Mouse (Mus musculus): ENCODE results near the gene A930033H14Rik.

A930033H14Rik gene

DNA sequence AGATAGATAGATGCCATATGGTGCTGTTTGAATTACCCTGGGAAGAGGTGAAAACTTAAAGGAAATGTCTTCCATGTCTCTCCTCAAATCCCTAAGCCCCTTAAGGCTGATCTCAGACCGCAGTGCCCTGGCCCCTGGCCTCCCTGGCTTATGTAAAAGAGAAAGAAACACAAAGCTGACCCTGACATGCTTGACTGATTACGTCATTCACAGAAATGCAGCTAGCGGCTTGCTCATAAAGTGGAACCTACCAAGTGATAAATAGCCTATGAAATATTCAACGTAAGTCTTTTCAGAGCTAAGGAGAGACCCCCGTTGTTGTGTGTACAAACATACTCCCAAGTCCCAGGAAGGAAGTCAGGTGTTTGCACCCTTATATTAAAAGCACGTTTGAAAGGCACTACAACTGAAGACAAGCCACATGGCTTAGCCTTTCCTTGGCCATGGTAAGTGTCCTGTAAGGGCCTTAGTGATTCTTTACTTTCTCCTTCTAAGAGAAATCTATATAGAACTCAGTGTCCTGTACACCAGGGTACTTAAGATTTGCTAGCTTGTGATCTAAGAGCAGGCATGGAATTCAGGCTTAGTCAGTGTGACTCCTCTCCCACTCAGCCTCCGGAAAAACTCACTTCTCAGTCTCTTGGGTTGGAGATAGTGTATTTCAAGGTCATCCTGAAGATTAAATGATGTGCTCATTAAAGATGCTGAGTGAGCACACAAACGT is 8.1 kb downstream of the A930033H14Rik start:
- no peak for ATAC-seq (ENCODE audit: insufficient number of reproducible peaks, low FRiP score, low TSS enrichment)

DNA sequence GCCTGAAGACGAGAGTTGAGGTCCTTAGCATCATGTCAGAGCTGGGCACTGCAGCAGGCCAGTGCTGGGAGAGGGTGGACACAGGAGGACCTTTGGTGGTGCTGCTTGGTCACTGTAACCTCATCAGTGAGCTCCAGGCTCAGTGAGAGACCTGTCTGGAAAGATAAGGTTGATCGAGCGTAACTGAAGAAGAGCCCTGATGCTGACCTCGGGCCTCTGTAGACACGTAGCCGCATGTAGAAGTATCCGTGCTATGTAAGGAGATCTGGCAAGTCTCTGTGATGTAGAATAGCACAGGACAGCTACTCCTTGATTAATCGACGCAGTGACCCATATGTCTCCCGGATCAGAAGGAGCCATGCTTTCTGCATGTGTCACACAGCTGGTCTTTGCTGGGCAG is 19.2 kb downstream of the A930033H14Rik start:
- no peak for ATAC-seq (ENCODE audit: insufficient number of reproducible peaks, low FRiP score, low TSS enrichment)

DNA sequence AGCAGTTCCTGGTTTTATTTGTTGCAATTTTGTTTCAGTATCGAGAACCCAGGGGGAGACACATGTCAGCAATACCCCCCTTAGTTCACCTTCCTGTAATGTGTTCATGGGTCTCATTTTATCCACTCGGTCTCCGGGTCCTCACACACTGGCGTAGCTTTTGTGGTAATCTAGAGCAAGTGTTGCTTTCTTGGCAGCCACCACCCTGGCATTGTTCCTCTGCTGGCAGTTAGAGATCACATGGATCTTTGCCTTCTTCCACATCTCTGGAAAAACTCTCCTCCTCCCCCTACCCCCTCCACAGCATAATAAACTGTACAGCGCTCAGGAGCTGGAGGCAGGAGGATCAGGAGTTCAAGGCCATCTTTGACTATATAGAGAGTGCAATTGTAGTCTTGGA is 20.6 kb downstream of the A930033H14Rik start:
- ATAC-seq (ENCODE audit: insufficient number of reproducible peaks, low FRiP score, low TSS enrichment) = no peak

DNA sequence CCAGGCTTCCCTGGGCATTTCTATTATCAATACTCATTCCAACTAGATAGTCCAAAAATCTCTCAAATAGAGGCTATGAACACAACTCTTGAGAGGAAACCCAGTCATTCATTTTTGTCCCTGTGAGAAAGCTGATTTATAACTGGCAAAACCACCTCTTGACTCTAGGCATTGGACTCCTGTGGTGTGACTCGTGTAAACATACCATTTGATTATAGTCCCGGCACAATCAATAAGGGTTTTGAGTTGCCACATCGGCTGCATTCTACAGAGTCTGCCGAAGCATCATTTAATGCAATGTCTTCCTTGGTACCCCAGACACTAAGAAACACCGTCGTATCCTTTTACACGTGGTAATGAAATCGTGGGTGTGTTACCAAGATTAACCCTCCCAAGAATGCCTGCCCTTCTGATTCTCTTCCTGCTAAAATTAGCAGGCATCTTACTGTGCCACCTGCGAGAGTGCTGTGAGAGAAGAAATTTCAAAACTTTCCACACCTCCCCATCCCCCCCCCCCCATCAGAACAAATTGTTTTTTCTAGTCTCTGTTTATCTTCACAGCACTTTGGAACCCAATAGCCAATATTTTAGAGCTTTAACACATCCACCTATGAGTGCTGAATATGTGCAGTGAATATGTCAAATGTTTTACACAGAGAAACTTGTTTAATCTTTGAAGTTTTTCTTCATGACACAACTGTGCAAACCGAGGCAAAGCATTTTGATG is 22.3 kb downstream of the A930033H14Rik start:
- ATAC-seq (ENCODE audit: insufficient number of reproducible peaks, low FRiP score, low TSS enrichment) = no peak

DNA sequence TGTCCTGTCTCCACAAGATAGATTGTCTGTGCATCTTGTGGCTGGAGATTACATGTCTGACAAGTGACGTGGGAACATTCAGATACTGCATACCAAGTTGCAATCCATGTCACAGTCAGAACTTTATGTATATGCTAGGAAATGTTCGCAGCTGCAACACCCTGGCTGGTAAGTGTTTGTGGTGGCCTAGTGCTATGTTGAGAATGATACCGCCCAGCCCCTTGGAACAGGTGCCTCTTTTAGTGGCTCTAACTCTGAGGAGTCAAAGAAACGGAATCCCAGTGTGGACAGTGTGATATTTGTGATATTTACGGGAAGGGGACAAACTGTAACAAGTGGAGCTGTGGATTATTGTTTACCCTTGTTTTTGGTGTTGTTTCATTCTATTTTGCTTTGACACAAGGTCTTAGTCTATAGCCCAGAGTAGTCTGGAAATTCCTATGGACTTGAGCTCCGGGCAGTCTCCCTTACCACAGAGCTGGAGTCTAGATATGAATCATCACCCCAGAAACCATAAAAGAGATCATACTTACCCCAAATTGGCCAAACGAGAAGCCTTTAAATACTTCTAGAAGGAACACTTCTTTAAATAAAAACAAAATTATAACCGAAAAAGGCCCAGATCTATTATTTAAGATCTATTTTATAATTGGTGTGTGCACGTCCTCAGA is 25.0 kb downstream of the A930033H14Rik start:
- no peak for ATAC-seq (ENCODE audit: insufficient number of reproducible peaks, low FRiP score, low TSS enrichment)

DNA sequence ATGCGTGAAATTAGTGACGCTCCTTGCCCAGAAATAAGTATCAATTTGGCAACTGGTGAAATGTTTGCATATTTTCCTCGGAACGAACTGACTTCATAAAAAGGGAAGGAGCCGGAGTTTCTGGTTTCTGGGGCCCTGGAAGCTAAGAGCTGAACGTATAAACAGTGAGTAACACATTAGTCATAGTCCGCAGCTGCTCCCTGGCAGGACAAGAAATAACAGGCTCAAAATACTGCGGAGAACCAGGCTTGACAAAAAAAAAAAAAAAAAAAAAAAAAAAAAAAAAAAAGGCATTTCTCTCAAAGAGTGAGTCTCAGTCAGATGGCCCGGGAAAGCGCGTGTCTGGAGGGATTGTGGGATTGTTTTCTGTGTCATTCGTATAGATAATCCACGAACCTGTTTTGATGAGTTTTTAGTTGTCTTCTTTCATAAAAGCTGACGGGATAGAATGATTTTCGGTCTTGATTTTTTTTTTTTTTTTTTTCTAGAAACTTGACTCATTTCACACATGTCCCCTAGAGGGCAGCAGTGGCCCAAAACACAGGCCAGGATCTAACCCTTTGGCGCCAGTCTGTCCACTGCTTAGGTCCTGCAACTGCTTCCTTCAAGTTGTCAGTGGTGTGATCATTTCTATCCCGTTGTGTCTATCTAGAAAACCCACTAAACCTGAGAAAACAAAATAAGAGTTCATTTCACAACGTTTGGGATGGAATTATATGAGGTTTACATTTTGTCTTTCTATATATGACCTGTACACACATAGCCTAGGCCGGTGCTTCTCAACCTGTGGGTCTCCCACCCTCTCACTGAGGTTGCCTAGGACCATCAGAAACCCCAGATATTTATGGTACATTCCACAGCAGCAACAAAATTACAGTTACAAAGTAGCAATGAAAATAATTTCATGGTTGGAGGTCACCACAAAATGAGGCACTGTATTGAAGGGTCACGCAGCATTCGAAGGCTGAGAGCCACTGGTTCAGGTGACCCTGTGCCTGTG is 26.7 kb downstream of the A930033H14Rik start:
- ATAC-seq (ENCODE audit: insufficient number of reproducible peaks, low FRiP score, low TSS enrichment) = peak; percentile 78

DNA sequence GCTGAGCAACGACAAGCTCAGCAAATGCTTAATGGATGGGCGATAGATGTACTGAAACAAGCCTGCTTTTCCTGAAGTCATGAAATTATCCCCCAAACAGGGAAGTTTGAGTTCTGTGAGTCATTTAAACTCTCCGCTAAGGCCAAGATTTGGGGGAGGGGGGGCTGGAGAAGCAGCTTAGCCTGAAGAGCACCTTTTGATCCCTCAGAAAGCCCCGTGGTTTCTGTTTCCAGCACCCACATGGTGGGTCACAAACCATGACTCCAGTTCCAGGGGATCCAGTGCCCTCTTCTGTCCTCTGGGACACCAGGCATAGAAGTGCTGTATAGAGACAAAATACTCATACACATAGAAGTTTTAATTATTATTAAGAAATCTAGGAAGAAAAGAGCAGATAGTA is 27.5 kb downstream of the A930033H14Rik start:
- no peak for ATAC-seq (ENCODE audit: insufficient number of reproducible peaks, low FRiP score, low TSS enrichment)

DNA sequence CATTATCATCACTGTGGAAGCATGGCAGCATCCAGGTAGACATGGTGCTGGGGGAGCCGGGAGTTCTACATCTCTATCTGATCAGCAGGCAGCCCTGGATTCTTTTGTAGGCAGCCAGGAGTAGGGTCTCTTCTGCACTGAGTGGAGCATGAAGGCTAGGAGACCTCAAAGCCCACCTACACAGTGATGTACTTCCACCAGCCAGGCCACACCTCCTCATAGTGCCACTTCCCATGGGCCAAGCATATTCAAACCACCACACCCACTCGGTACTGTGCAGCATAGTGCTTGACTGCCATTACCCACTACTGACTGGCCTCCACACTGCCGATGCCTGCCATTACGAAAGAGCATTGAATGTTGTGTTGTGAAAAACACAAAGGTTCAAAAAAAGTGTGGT is 28.0 kb downstream of the A930033H14Rik start:
- no peak for ATAC-seq (ENCODE audit: insufficient number of reproducible peaks, low FRiP score, low TSS enrichment)

DNA sequence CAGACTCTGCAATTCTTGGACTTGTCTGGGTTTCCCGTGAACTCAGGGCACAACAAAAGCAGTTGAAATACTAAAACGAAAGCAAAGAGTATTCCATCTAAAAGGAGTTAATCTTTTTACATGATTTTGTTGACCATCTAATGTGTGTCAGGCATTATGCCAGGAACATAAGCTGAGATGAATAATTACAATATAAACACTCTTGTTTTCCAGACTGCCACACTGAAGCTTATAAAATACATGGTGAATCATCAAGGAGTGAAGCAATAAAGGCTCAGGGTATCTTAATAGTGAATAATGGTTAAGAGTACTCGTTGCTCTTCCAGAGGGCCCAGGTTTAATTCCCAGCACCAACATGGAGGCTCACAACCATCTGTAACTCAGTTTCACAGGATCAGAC is 31.9 kb downstream of the A930033H14Rik start:
- ATAC-seq (ENCODE audit: insufficient number of reproducible peaks, low FRiP score, low TSS enrichment) = no peak

DNA sequence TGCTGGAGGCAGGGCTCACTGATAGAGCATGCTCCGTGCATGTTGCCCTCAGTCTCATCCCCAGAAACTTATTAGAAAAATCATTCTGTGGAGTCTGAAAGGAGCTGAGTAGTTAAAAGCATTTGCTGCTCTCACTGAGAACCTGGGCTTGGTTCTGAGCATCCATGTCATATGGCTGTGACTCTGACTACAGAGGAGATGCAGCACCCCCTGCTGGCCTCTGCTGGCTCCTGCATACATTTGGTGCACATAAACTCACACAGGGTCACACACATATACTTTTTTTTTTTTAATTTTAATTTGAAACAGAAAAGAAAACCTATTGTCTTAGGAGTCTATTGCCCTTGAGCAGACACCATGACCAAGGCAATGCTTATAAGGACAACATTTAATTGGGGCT is 33.6 kb downstream of the A930033H14Rik start:
- ATAC-seq (ENCODE audit: insufficient number of reproducible peaks, low FRiP score, low TSS enrichment) = no peak

DNA sequence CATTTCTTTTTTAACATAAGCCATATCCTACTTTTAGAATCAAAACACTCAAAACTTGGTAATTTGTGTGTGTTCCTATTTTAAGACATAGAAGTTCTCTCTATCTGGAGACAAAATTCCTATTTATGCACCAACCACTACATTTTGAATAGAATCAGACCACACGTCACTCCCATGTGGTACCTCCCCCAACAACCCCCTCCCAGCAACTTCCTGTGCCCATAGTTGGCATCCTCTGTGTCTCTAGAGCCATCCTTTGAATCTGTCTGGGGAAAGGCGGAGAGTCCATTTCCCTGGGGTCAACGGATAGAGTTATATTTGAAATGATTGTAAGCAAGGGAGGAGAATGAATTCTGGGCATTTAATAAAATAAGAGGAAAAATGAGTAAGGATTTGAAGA is 36.8 kb downstream of the A930033H14Rik start:
- ATAC-seq (ENCODE audit: insufficient number of reproducible peaks, low FRiP score, low TSS enrichment) = no peak

DNA sequence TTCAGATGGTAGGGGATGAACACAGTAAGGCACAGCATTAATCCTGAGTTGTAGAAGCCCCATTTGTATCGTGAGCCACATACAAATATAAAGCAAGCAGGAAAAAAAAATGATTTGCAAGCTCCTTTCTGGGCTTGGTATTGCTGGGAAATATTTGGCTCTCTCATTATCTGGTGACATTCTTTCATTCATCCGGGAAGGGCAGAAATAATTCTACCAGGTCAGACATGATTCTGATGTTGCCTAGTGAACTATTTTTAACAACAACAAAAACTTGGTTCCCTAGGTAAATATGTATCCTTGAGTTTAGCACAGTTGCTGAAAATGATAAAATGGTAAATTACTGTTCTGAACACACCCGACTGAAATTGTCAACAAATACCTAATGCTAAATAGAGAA is 40.5 kb downstream of the A930033H14Rik start:
- ATAC-seq (ENCODE audit: insufficient number of reproducible peaks, low FRiP score, low TSS enrichment) = no peak

DNA sequence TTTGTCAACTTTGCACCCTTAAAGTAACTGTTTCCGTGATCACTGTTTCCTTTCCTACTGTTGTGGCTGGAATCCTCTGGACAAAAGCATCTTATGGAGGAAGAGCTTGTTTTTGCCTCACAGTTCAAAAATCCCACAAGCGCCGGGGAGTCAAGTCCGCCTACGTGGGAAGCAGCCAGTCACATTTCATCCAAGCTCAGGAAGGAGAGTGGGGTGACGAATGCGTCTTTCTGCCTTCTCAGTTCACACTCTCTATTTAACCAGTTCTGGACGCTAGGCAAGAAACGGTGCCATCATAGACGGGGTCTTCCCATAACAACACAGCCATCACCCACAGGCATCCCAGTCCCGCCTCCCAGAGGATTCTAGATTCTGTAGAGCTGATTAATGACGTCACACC is 46.4 kb downstream of the A930033H14Rik start:
- ATAC-seq (ENCODE audit: insufficient number of reproducible peaks, low FRiP score, low TSS enrichment) = no peak

DNA sequence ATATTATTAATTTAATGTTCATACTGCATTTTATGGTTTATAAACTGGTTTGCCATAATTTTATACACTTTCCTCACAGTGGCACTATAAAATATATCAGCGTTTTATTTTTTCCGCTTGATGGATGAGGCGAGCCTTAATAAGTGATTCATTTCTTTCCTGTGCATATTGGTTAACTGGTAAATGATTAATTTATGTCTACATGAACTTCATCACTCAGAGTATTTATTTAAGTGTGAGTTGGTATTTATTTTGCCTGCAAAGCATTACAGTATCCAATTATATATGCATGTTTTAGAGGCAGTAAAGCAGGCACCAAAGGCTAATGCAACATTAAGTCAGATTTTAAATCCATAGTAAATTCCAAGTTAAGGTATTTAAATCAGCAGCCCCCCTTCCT is 47.1 kb downstream of the A930033H14Rik start:
- no peak for ATAC-seq (ENCODE audit: insufficient number of reproducible peaks, low FRiP score, low TSS enrichment)

DNA sequence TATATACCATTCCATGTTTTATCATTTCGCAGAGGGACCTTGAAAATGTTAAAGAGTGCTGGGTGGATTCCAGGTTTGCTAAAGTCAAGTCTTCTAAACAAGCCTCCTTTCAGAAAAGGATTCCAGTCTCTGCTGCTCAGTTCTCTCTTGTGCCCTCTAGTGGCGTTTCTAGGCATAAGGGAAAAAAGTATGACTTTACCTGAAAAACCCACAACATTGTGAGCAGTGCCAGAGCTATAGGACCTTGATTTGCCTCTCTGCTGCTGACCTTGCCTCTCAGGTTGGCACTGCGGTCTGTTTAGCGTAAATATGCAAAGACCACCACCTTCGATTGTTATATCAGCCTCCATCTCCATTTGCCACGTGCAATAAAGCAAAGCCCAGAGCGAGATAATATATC is 47.8 kb downstream of the A930033H14Rik start:
- no peak for ATAC-seq (ENCODE audit: insufficient number of reproducible peaks, low FRiP score, low TSS enrichment)

DNA sequence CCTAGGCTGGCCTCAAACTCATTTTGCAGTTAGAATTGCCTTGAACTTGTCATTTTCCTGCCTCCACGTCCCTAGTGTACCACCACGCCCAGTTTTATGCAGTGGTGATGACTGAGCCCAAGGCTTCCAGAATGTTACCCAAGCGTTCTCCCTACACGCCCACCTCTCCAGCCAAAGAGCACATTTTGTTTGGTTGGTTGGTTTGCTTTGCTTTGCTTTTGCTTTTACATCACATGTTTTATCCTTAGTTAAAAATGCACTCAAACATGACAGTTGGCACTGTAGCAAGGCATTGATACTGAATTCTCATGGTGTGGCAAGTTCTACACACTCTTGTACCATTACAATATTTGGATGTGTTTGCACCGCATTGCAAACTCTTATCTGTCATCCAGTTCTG is 49.7 kb downstream of the A930033H14Rik start:
- ATAC-seq (ENCODE audit: insufficient number of reproducible peaks, low FRiP score, low TSS enrichment) = no peak

DNA sequence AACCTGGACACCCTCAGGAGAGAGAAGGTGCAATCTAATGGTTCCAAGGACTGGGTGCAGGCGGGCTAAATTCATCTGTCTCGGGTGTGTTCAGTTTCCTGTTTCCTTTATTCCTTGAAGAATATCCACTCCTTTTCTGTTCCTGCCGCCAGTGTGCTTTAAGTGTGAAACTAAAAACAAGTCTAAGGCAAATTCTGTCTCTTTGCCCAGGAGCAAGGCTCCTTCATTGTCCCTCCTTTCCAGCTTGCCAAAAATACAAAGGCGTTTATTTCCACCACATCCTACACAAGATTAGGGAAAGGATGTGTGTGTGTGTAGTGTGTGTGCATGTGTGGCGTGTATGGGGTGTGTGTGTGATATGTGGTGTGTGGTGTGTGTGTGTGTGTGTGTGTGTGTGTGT is 50.3 kb downstream of the A930033H14Rik start:
- no peak for ATAC-seq (ENCODE audit: insufficient number of reproducible peaks, low FRiP score, low TSS enrichment)

DNA sequence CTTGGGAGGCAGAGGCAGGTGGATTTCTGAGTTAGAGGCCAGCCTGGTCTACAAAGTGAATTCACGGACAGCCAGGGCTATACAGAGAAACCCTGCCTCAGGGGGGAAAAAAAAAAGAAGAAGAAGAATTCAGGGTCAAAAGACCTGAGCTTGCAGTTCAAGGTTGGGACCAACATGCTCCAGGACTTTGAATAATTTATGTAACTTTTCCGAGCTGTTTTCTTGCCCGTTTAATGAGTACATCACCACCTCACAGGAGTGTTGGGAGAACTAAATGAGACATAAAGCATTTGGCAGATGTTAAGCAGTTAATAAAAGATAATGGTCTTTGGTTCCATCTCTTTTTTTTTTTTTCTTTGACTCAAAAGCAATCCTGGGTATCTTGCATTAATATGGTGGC is 51.4 kb downstream of the A930033H14Rik start:
- no peak for ATAC-seq (ENCODE audit: insufficient number of reproducible peaks, low FRiP score, low TSS enrichment)

DNA sequence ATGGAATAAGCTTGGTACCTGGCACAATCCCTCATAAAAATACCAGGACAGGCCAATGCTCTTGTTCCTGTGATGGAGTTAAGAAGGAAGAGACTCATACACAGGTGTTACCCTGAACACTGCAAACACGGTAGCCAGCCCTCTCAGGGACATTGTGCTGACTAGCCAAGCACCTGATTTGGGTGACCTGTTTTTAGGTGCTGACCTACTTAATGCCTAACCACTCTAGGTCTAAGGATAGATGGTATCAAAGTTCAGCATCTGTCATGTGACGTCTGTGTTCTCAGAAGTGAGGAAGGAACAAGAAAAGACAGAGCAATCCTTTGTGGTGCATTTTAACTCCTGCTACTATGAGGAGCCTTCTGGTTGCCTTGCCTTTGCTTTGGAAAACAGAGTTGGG is 52.0 kb downstream of the A930033H14Rik start:
- ATAC-seq (ENCODE audit: insufficient number of reproducible peaks, low FRiP score, low TSS enrichment) = no peak
